Mouse (Mus musculus): Measurements from ENCODE around the gene Ogfrl1. TPM values are rescaled to one million over a fixed set of nuclear protein-coding genes. Genes with fewer than 3 reads are reported as not detected.
A peak's percentile ranks its signal among the peaks of the same experiment; 100 is the strongest.
"Not testable (repeated sequence)": the region's sequence is repeated elsewhere in the genome, so short reads cannot be mapped to it uniquely, and the experiment has no call there.

Ogfrl1 gene
- polyA plus RNA-seq, 1 experiment from 2014 or later: 1.6 TPM

- Histone ChIP-seq H3K4me3 (ENCODE audit: low read length) (no peak overlapping the region), H3K27me3 (replicated peaks; ENCODE audit: control insufficient read depth, insufficient read depth, low read length) (no peaks in the 10 kb centered on the region), H3K36me3 (ENCODE audit: control insufficient read depth, insufficient read depth, low read length) (no peaks in the 10 kb centered on the region), H3K9ac (ENCODE audit: low read depth, low read length) (no peak overlapping the region), H3K4me2 (ENCODE audit: low read depth, low read length) (no peak overlapping the region), H3K27ac (ENCODE audit: low read length) (no peak overlapping the region), H3K9me3 (ENCODE audit: control insufficient read depth, low read length) (no peaks in the 10 kb centered on the region), H3K4me1 (ENCODE audit: control insufficient read depth, insufficient read depth, low read length) (no peaks in the 10 kb centered on the region)
- 45% methylated on average over 1 of the region's 1 CpGs for WGBS
- ATAC-seq: no peak
These were observed 2.0 kb upstream of the Ogfrl1 start for GRCm38 (mm10) chr1:23399552-23399951.

GRCm38 (mm10) chr1:23394356-23394755 lies 3.2 kb downstream of the Ogfrl1 start:
- H3K4me1 ChIP-seq (ENCODE audit: control insufficient read depth, insufficient read depth, low read length); H3K9me3 ChIP-seq (ENCODE audit: control insufficient read depth, low read length); H3K4me3 ChIP-seq (ENCODE audit: low read length); H3K36me3 ChIP-seq (ENCODE audit: control insufficient read depth, insufficient read depth, low read length); H3K4me2 ChIP-seq (ENCODE audit: low read depth, low read length); H3K9ac ChIP-seq (ENCODE audit: low read depth, low read length); H3K27me3 ChIP-seq (replicated peaks; ENCODE audit: control insufficient read depth, insufficient read depth, low read length); ATAC-seq; H3K27ac ChIP-seq (ENCODE audit: low read length): not testable (repeated sequence)
- 64% methylated on average over 2 of the region's 2 CpGs for WGBS

GRCm38 (mm10) chr1:23391744-23392143 lies 5.8 kb downstream of the Ogfrl1 start:
- WGBS: 75% methylated on average over 7 of the region's 7 CpGs
- Histone ChIP-seq H3K27ac (ENCODE audit: low read length) (no peak overlapping the region), H3K9me3 (ENCODE audit: control insufficient read depth, low read length) (no peaks in the 10 kb centered on the region), H3K27me3 (replicated peaks; ENCODE audit: control insufficient read depth, insufficient read depth, low read length) (no peaks in the 10 kb centered on the region), H3K4me3 (ENCODE audit: low read length) (no peak overlapping the region), H3K9ac (ENCODE audit: low read depth, low read length) (no peak overlapping the region), H3K4me1 (ENCODE audit: control insufficient read depth, insufficient read depth, low read length) (no peaks in the 10 kb centered on the region), H3K4me2 (ENCODE audit: low read depth, low read length) (no peak overlapping the region), H3K36me3 (ENCODE audit: control insufficient read depth, insufficient read depth, low read length) (no peaks in the 10 kb centered on the region)
- ATAC-seq: no peak

GRCm38 (mm10) chr1:23384326-23384725 lies 13.2 kb downstream of the Ogfrl1 start:
- peaks cover 2% of the 10 kb centered on the region; the same call in 1 of the 2 replicates for H3K4me1 ChIP-seq (ENCODE audit: control insufficient read depth, insufficient read depth, low read length)
- 88% methylated on average over 6 of the region's 6 CpGs for WGBS
- no peak for ATAC-seq
- no peak overlapping the region for H3K9ac ChIP-seq (ENCODE audit: low read depth, low read length)
- H3K27me3 ChIP-seq (replicated peaks; ENCODE audit: control insufficient read depth, insufficient read depth, low read length): no peaks in the 10 kb centered on the region
- no peaks in the 10 kb centered on the region for H3K36me3 ChIP-seq (ENCODE audit: control insufficient read depth, insufficient read depth, low read length)
- H3K27ac ChIP-seq (ENCODE audit: low read length): no peak overlapping the region
- no peak overlapping the region for H3K4me3 ChIP-seq (ENCODE audit: low read length)
- no peaks in the 10 kb centered on the region for H3K9me3 ChIP-seq (ENCODE audit: control insufficient read depth, low read length)
- H3K4me2 ChIP-seq (ENCODE audit: low read depth, low read length): no peak overlapping the region

GRCm38 (mm10) chr1:23382806-23383653 lies 14.5 kb downstream of the Ogfrl1 start:
- peaks cover 2% of the 10 kb centered on the region; the same call in 1 of the 2 replicates for H3K4me1 ChIP-seq (ENCODE audit: control insufficient read depth, insufficient read depth, low read length)
- H3K9me3 ChIP-seq (ENCODE audit: control insufficient read depth, low read length): no peaks in the 10 kb centered on the region
- no peaks in the 10 kb centered on the region for H3K27me3 ChIP-seq (replicated peaks; ENCODE audit: control insufficient read depth, insufficient read depth, low read length)
- peak overlapping the region; percentile 86 for H3K9ac ChIP-seq (ENCODE audit: low read depth, low read length)
- peak overlapping the region; percentile 77 for H3K4me3 ChIP-seq (ENCODE audit: low read length)
- WGBS: under 1% methylated on average over 66 of the region's 93 CpGs
- H3K4me2 ChIP-seq (ENCODE audit: low read depth, low read length): peak overlapping the region; percentile 99
- no peaks in the 10 kb centered on the region for H3K36me3 ChIP-seq (ENCODE audit: control insufficient read depth, insufficient read depth, low read length)
- peak overlapping the region; percentile 57 for H3K27ac ChIP-seq (ENCODE audit: low read length)
- ATAC-seq: peak; percentile 99

- no peaks in the 10 kb centered on the region for H3K36me3 ChIP-seq (ENCODE audit: control insufficient read depth, insufficient read depth, low read length)
- no peak for ATAC-seq
- H3K4me3 ChIP-seq (ENCODE audit: low read length): peak overlapping the region; percentile 77
- H3K4me2 ChIP-seq (ENCODE audit: low read depth, low read length): peak overlapping the region; percentile 99
- H3K27ac ChIP-seq (ENCODE audit: low read length): peak overlapping the region; percentile 57
- no peaks in the 10 kb centered on the region for H3K9me3 ChIP-seq (ENCODE audit: control insufficient read depth, low read length)
- peak overlapping the region; percentile 86 for H3K9ac ChIP-seq (ENCODE audit: low read depth, low read length)
- H3K27me3 ChIP-seq (replicated peaks; ENCODE audit: control insufficient read depth, insufficient read depth, low read length): no peaks in the 10 kb centered on the region
- peaks cover 2% of the 10 kb centered on the region; the same call in 1 of the 2 replicates for H3K4me1 ChIP-seq (ENCODE audit: control insufficient read depth, insufficient read depth, low read length)
- 0% methylated on average over 21 of the region's 21 CpGs for WGBS
These were observed 15.1 kb downstream of the Ogfrl1 start for GRCm38 (mm10) chr1:23382461-23382805.

GRCm38 (mm10) chr1:23382037-23382436 lies 15.5 kb downstream of the Ogfrl1 start:
- Histone ChIP-seq H3K4me3 (ENCODE audit: low read length) (peak overlapping the region; percentile 77), H3K27me3 (replicated peaks; ENCODE audit: control insufficient read depth, insufficient read depth, low read length) (no peaks in the 10 kb centered on the region), H3K4me2 (ENCODE audit: low read depth, low read length) (peak overlapping the region; percentile 99), H3K36me3 (ENCODE audit: control insufficient read depth, insufficient read depth, low read length) (no peaks in the 10 kb centered on the region), H3K27ac (ENCODE audit: low read length) (no peak overlapping the region), H3K9ac (ENCODE audit: low read depth, low read length) (0 out of 2 replicates have a peak overlapping the region, but pooled peaks have one; percentile 86), H3K4me1 (ENCODE audit: control insufficient read depth, insufficient read depth, low read length) (peaks cover 2% of the 10 kb centered on the region; the same call in 1 of the 2 replicates), H3K9me3 (ENCODE audit: control insufficient read depth, low read length) (no peaks in the 10 kb centered on the region)
- ATAC-seq: no peak
- WGBS: 20% methylated on average over 9 of the region's 9 CpGs

- no peak for ATAC-seq
- Histone ChIP-seq H3K27me3 (replicated peaks; ENCODE audit: control insufficient read depth, insufficient read depth, low read length) (no peaks in the 10 kb centered on the region), H3K4me3 (ENCODE audit: low read length) (no peak overlapping the region), H3K36me3 (ENCODE audit: control insufficient read depth, insufficient read depth, low read length) (no peaks in the 10 kb centered on the region), H3K9me3 (ENCODE audit: control insufficient read depth, low read length) (no peaks in the 10 kb centered on the region), H3K4me2 (ENCODE audit: low read depth, low read length) (no peak overlapping the region), H3K27ac (ENCODE audit: low read length) (no peak overlapping the region), H3K9ac (ENCODE audit: low read depth, low read length) (no peak overlapping the region), H3K4me1 (ENCODE audit: control insufficient read depth, insufficient read depth, low read length) (peaks cover 2% of the 10 kb centered on the region; the same call in 1 of the 2 replicates)
- WGBS: 70% methylated on average over 17 of the region's 17 CpGs
These were observed 17.4 kb downstream of the Ogfrl1 start for GRCm38 (mm10) chr1:23379911-23380740.

- ATAC-seq: no peak
- no peak overlapping the region for H3K27ac ChIP-seq (ENCODE audit: low read length)
- no peaks in the 10 kb centered on the region for H3K36me3 ChIP-seq (ENCODE audit: control insufficient read depth, insufficient read depth, low read length)
- H3K4me1 ChIP-seq (ENCODE audit: control insufficient read depth, insufficient read depth, low read length): peaks cover 2% of the 10 kb centered on the region; the same call in 1 of the 2 replicates
- H3K9ac ChIP-seq (ENCODE audit: low read depth, low read length): no peak overlapping the region
- no peaks in the 10 kb centered on the region for H3K9me3 ChIP-seq (ENCODE audit: control insufficient read depth, low read length)
- H3K27me3 ChIP-seq (replicated peaks; ENCODE audit: control insufficient read depth, insufficient read depth, low read length): no peaks in the 10 kb centered on the region
- WGBS: 68% methylated on average over 6 of the region's 6 CpGs
- no peak overlapping the region for H3K4me3 ChIP-seq (ENCODE audit: low read length)
- no peak overlapping the region for H3K4me2 ChIP-seq (ENCODE audit: low read depth, low read length)
These were observed 18.3 kb downstream of the Ogfrl1 start for GRCm38 (mm10) chr1:23379321-23379720.
